Mouse (Mus musculus) heart, postnatal 0 days (tissue): ENCODE data around the gene Flt3. TPM values are rescaled to one million over a fixed set of nuclear protein-coding genes. Genes with fewer than 3 reads are reported as not detected.

ENCODE experiments used
- ATAC-seq: fragments of 200-750 bp; cut with Nextera tagmentation; 2 replicates; pipeline ENCODE4 v1.8.0; 2017; ENCODE audit warnings: low read depth, moderate number of reproducible peaks, moderate library complexity; ENCODE audit not compliant: insufficient read depth
- DNase-seq: peaks from one replicate; pipeline ENCODE4 v3.0.0-alpha.2; 2016; ENCODE audit warnings: low spot score
- H3K27ac ChIP-seq: fragments of 300-500 bp; sonication (generic); 2 replicates; pipeline ENCODE4 v1.5.1; 2014; ENCODE audit warnings: low read depth, mild to moderate bottlenecking
- H3K27me3 ChIP-seq: fragments of 300-500 bp; sonication (generic); 2 replicates; pipeline ENCODE4 v1.6.1; 2014; ENCODE audit warnings: low read length, mixed read lengths; ENCODE audit not compliant: control insufficient read depth, insufficient read depth
- H3K36me3 ChIP-seq: fragments of 300-500 bp; sonication (generic); replicated peaks from 2 replicates; pipeline ENCODE4 v1.6.1; 2014; ENCODE audit warnings: low read length, mixed read lengths; ENCODE audit not compliant: control insufficient read depth, insufficient read depth
- H3K4me1 ChIP-seq: fragments of 300-500 bp; sonication (generic); 2 replicates; pipeline ENCODE4 v1.6.1; 2014; ENCODE audit warnings: antibody characterized with exemption; ENCODE audit not compliant: control insufficient read depth, insufficient read depth
- H3K4me2 ChIP-seq: fragments of 300-500 bp; sonication (generic); 2 replicates; pipeline ENCODE4 v1.6.1; 2014; ENCODE audit warnings: low read depth, mild to moderate bottlenecking, low read length, moderate library complexity
- H3K4me3 ChIP-seq: fragments of 300-500 bp; sonication (generic); 2 replicates; pipeline ENCODE4 v1.5.1; 2014; ENCODE audit warnings: low read depth, low read length
- H3K9ac ChIP-seq: fragments of 300-500 bp; sonication (generic); replicated peaks from 2 replicates; pipeline ENCODE4 v1.6.1; 2014; ENCODE audit warnings: low read depth, low read length, mixed read lengths
- H3K9me3 ChIP-seq: fragments of 300-500 bp; sonication (generic); replicated peaks from 2 replicates; pipeline ENCODE4 v1.6.1; 2016; ENCODE audit warnings: low read length; ENCODE audit not compliant: control insufficient read depth
- CTCF ChIP-seq: IDR thresholded peaks from 2 replicates; pipeline ENCODE4 v1.5.1; 2016; ENCODE audit warnings: antibody characterized with exemption, control low read depth, low read depth
- EP300 ChIP-seq: IDR thresholded peaks from 2 replicates; pipeline ENCODE4 v1.6.1; 2016; ENCODE audit warnings: antibody characterized with exemption, low read depth
- WGBS: fragments of 180-500 bp; shearing (Covaris S2); extraction: QIAGEN DNeasy Blood & Tissue Kit; methylation state at CpG from one replicate; pipeline ENCODE4 v1.1.7; 2014; 5-methylcytosine and 5-hydroxymethylcytosine counted together
- polyA plus RNA-seq: library from polyadenylated mRNA; unstranded; fragments of >200 nt; fragmentation: Nextera tagmentation; extraction: Ambion mirVana; gene quantifications from 2 replicates; pipeline ENCODE4 v1.2.1, GENCODE M21; 2015
- total RNA-seq: library from RNA; depleted of rRNA; stranded (reverse); fragments of >200 nt; gene quantifications from 2 replicates; pipeline ENCODE4 v1.2.3, GENCODE M21; 2014; ENCODE audit warnings: low replicate concordance

Flt3 gene
- total and polyA plus RNA-seq, 2 experiments from 2014 or later, result 0.05 TPM; not detected in 1

DNA sequence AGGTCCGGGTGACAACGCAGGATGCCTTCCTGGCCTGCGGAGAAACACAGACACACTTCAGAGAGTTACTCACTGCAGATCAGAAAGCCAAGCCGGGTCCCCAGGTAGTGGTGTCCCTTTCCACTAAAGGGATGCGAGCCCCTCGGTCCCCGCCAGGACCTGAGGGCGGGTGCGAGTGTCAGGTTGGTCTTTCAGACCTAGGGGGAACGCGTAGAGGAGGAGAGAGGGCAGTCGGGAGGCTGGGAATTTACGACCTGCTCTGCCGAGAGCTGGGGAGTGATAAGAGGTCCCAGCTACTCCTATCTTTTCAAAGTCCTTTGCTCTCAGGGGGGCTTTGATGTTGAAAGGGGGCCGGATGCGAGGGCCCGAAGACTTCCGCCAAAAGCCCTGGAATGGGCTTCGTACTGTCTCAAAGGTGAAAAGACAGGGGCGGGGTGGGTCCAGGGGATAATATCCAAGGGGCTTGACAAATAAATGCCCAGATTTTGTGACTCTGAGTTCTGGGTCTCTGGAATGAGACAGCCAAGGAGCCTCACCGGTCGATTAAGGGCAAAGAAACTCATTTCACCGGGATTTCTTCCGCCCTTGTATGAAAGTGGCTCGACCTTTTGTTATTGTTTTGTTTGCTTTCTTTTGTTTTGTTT, 84.7 kb downstream of the Flt3 start:
- 0 out of 2 replicates have a peak overlapping the region, but pooled peaks have one; percentile 15 for H3K4me2 ChIP-seq
- no peaks in the 10 kb centered on the region for H3K9me3 ChIP-seq
- WGBS, result 2% methylated on average over 25 of the region's 25 CpGs
- H3K4me3 ChIP-seq, result peak overlapping the region; percentile 17; the same call in 1 of the 2 replicates
- no peak overlapping the region for H3K9ac ChIP-seq
- H3K27me3 ChIP-seq, result peaks cover 94% of the 10 kb centered on the region
- ATAC-seq, result no peak
- H3K4me1 ChIP-seq, result no peaks in the 10 kb centered on the region
- no peak for DNase-seq
- TF ChIP-seq CTCF (no peak), EP300 (no peak)
- H3K27ac ChIP-seq, result no peak overlapping the region
- H3K36me3 ChIP-seq, result no peaks in the 10 kb centered on the region

GRCm38 (mm10) chr5:147314646-147315431, 85.5 kb downstream of the Flt3 start:
- no peak for DNase-seq
- ATAC-seq, result no peak
- TF ChIP-seq CTCF (no peak), EP300 (no peak)

GRCm38 (mm10) chr5:147312830-147313685, 87.2 kb downstream of the Flt3 start:
- no peak overlapping the region for H3K4me2 ChIP-seq
- no peak for TF ChIP-seq EP300
- no peak for TF ChIP-seq CTCF
- no peaks in the 10 kb centered on the region for H3K36me3 ChIP-seq
- H3K27ac ChIP-seq, result no peak overlapping the region
- H3K9me3 ChIP-seq, result no peaks in the 10 kb centered on the region
- no peaks in the 10 kb centered on the region for H3K4me1 ChIP-seq
- ATAC-seq (no peak), DNase-seq (no peak)
- no peak overlapping the region for H3K9ac ChIP-seq
- H3K4me3 ChIP-seq, result no peak overlapping the region
- 2% methylated on average over 27 of the region's 27 CpGs for WGBS
- H3K27me3 ChIP-seq, result peaks cover 100% of the 10 kb centered on the region

More at GRCm38 (mm10) chr5:147314646-147315431, 85.5 kb downstream of the Flt3 start:
- H3K9me3 ChIP-seq, result no peaks in the 10 kb centered on the region
- no peaks in the 10 kb centered on the region for H3K36me3 ChIP-seq
- H3K4me2 ChIP-seq, result 0 out of 2 replicates have a peak overlapping the region, but pooled peaks have one; percentile 15
- WGBS, result 2% methylated on average over 39 of the region's 39 CpGs
- peaks cover 95% of the 10 kb centered on the region for H3K27me3 ChIP-seq
- peak overlapping the region; percentile 17; the same call in 1 of the 2 replicates for H3K4me3 ChIP-seq
- H3K9ac ChIP-seq, result no peak overlapping the region
- no peak overlapping the region for H3K27ac ChIP-seq
- H3K4me1 ChIP-seq, result no peaks in the 10 kb centered on the region

DNA sequence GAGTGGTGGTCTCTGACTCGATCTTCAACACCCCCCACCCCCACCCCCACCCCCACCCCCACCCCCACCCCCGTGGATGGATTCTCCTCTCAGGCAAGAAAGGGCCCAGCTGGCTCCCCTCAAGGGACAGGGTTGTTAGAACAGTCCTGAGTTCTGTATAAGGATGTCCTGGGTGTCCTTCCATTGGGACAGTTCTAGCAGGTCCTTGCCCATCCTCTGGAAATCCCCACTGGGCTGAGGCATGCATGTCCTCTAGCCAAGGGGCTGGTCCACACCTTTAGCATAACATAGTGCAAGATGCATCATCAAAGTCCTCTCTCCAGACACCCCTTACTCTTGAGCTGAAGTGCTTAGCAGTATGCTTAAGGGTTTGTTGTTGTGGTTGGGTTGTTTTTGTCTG, 90.5 kb downstream of the Flt3 start:
- DNase-seq, result no peak
- 7% methylated on average over 2 of the region's 2 CpGs for WGBS
- Histone ChIP-seq H3K4me2 (no peak overlapping the region), H3K36me3 (no peaks in the 10 kb centered on the region), H3K27me3 (peaks cover 100% of the 10 kb centered on the region), H3K4me3 (no peak overlapping the region), H3K9me3 (no peaks in the 10 kb centered on the region), H3K4me1 (no peaks in the 10 kb centered on the region), H3K27ac (no peak overlapping the region), H3K9ac (no peak overlapping the region)
- TF ChIP-seq CTCF, result no peak
- TF ChIP-seq EP300, result no peak
- no peak for ATAC-seq

DNA sequence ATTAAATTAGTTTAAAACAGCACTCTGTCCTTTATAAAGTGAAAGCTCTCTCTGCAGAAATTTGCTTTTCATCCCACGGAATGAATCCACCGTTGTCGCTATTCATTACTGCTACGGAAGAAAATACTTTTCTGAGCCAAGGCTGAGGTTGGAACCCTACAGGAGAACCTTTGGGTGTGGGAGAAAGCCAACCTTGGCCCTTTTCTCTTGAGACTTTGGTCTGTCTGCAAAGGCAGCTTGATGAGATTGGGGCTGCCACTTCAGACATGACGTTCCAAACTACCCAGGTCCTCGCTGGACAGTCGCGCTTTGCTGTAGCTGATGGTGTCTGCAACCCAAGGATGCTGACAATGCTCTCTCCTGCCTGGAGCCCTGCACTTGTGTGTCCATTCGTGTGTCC, 91.8 kb downstream of the Flt3 start:
- H3K9ac ChIP-seq, result no peak overlapping the region
- 9% methylated on average over 9 of the region's 9 CpGs for WGBS
- ATAC-seq (no peak), DNase-seq (no peak)
- H3K36me3 ChIP-seq, result no peaks in the 10 kb centered on the region
- no peak for TF ChIP-seq CTCF
- no peak for TF ChIP-seq EP300
- peaks cover 100% of the 10 kb centered on the region for H3K27me3 ChIP-seq
- H3K9me3 ChIP-seq, result no peaks in the 10 kb centered on the region
- H3K4me3 ChIP-seq, result no peak overlapping the region
- H3K4me2 ChIP-seq, result no peak overlapping the region
- H3K27ac ChIP-seq, result no peak overlapping the region
- H3K4me1 ChIP-seq, result no peaks in the 10 kb centered on the region
